Mouse (Mus musculus): ENCODE results near the gene Olfr315. TPM values are rescaled to one million over a fixed set of nuclear protein-coding genes. Genes with fewer than 3 reads are reported as not detected.
A peak's percentile ranks its signal among the peaks of the same experiment; 100 is the strongest.

The Olfr315 gene
- polyA plus RNA-seq, 1 experiment from 2014 or later: not detected

DNA sequence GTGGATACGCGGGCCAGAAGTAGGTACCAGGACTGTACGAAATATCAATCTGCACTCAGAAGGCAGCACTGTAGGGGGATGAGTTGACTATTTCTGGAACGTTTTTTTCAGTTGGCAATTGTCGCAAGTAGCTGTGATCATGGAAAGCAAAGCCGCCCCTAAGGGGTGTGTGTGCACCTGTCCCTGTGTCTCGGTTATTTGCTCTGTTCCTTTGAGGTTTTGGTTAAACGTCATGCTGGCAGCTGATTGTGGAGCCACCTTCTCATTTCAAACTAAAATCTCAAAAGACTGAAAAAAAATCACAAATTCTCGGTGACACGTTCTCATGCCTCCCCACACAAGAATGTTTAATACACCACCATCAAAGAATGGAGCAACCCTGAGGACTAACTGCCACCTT is 14.7 kb downstream of the Olfr315 start:
- no peak overlapping the region for H3K4me2 ChIP-seq (ENCODE audit: low read depth, low read length)
- H3K4me1 ChIP-seq (ENCODE audit: control insufficient read depth, insufficient read depth, low read length): peaks cover 2% of the 10 kb centered on the region; the same call in 1 of the 2 replicates
- H3K27me3 ChIP-seq (ENCODE audit: control insufficient read depth, insufficient read depth, low read length): no peaks in the 10 kb centered on the region
- H3K36me3 ChIP-seq (ENCODE audit: control insufficient read depth, insufficient read depth): no peaks in the 10 kb centered on the region
- no peak overlapping the region for H3K4me3 ChIP-seq (ENCODE audit: low read length)
- H3K27ac ChIP-seq (ENCODE audit: low read length): no peak overlapping the region
- no peaks in the 10 kb centered on the region for H3K9me3 ChIP-seq (replicated peaks; ENCODE audit: control insufficient read depth, low read length)
- H3K9ac ChIP-seq (ENCODE audit: low read length): no peak overlapping the region
- no peak for ATAC-seq (replicated peaks; ENCODE audit: extremely low read depth, insufficient read depth, low FRiP score)
- 76% methylated on average over 10 of the region's 10 CpGs for WGBS

DNA sequence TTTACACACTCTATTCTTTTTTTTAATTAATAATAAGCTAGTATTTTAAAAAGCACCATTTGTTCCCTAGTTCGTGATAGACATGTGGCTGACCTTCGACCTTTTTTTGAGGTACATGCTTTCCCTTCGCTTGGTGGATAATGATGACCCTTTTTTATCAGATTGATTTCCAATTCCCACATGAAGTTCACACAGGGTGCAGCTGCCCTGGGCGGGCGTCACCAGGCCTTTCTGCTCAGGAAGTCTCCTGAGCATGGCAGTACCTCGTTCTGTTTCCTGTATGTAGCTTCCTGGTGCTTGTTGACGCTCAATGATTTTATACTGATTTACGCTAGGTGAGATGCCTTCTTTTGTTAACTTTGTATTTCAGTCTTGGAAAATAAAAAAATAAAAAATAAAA is 15.4 kb downstream of the Olfr315 start:
- H3K4me2 ChIP-seq (ENCODE audit: low read depth, low read length): no peak overlapping the region
- H3K9ac ChIP-seq (ENCODE audit: low read length): no peak overlapping the region
- no peaks in the 10 kb centered on the region for H3K4me1 ChIP-seq (ENCODE audit: control insufficient read depth, insufficient read depth, low read length)
- ATAC-seq (replicated peaks; ENCODE audit: extremely low read depth, insufficient read depth, low FRiP score): no peak
- H3K36me3 ChIP-seq (ENCODE audit: control insufficient read depth, insufficient read depth): no peaks in the 10 kb centered on the region
- H3K4me3 ChIP-seq (ENCODE audit: low read length): no peak overlapping the region
- no peaks in the 10 kb centered on the region for H3K27me3 ChIP-seq (ENCODE audit: control insufficient read depth, insufficient read depth, low read length)
- no peak overlapping the region for H3K27ac ChIP-seq (ENCODE audit: low read length)
- WGBS: 72% methylated on average over 8 of the region's 8 CpGs
- no peaks in the 10 kb centered on the region for H3K9me3 ChIP-seq (replicated peaks; ENCODE audit: control insufficient read depth, low read length)

DNA sequence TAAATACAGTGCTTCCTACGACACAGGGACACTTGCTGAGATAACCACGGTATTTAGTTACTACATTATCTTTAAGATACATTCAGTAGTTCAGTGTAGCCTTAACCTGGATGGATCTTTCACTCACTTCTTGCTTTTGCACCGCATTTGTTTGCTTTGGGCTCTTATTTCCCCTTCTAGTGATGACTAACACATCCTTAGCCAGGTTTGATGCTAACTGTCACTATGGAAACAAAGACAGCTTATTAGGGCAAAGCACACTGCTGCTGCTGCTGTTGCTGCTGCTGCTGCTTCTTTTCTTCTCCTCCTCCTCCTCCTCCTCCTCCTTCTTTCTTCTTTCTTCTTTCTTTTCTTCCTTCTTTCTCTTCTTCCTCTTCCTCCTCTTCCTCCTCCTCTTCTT is 16.5 kb downstream of the Olfr315 start:
- Histone ChIP-seq H3K9ac (ENCODE audit: low read length) (no peak overlapping the region), H3K36me3 (ENCODE audit: control insufficient read depth, insufficient read depth) (no peaks in the 10 kb centered on the region), H3K4me1 (ENCODE audit: control insufficient read depth, insufficient read depth, low read length) (no peaks in the 10 kb centered on the region), H3K27ac (ENCODE audit: low read length) (no peak overlapping the region), H3K4me2 (ENCODE audit: low read depth, low read length) (no peak overlapping the region), H3K27me3 (ENCODE audit: control insufficient read depth, insufficient read depth, low read length) (no peaks in the 10 kb centered on the region), H3K9me3 (replicated peaks; ENCODE audit: control insufficient read depth, low read length) (no peaks in the 10 kb centered on the region), H3K4me3 (ENCODE audit: low read length) (no peak overlapping the region)
- WGBS: 29% methylated on average over 3 of the region's 3 CpGs
- ATAC-seq (replicated peaks; ENCODE audit: extremely low read depth, insufficient read depth, low FRiP score): no peak

DNA sequence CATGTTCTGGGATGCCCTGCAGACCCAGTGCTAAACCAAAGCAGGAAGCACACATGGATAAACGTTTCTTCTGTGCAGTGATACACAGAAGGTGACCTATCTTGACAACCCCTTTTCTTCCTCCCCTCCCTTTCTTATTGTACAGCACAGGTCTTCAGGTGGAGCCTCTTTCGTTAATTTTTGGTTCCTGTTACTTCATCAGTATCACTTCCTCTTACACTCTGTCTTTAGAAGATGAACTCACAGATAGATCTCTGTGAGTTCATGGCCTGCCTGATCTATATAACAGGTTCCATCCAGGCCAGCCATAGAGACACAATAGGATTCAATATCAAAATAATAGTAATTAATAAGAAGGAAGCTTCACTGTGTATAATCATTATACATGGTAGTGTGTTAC is 17.1 kb downstream of the Olfr315 start:
- no peaks in the 10 kb centered on the region for H3K9me3 ChIP-seq (replicated peaks; ENCODE audit: control insufficient read depth, low read length)
- 43% methylated on average over 2 of the region's 2 CpGs for WGBS

DNA sequence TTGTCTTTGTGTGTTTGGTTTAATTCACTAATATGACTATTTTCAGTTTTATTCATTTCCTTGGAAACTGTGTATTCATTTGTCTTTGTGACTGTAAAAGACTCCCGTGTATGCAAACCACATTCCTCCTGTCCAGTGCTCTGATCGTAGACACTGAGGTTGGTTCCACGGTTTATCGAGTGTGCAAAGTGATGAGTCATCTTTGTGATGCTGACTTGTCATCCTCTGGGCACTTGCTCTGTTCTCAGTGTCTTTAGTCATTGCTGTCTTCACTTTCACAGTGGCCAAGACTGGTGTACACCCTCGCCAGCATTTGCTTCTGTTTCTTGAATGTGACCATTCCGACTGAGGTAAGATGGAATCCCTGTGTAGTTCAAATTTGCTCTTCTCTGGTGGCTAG is 17.7 kb downstream of the Olfr315 start:
- H3K4me2 ChIP-seq (ENCODE audit: low read depth, low read length): no peak overlapping the region
- H3K9ac ChIP-seq (ENCODE audit: low read length): no peak overlapping the region
- no peak for ATAC-seq (replicated peaks; ENCODE audit: extremely low read depth, insufficient read depth, low FRiP score)
- H3K27me3 ChIP-seq (ENCODE audit: control insufficient read depth, insufficient read depth, low read length): no peaks in the 10 kb centered on the region
- no peak overlapping the region for H3K27ac ChIP-seq (ENCODE audit: low read length)
- H3K4me3 ChIP-seq (ENCODE audit: low read length): no peak overlapping the region
- no peaks in the 10 kb centered on the region for H3K36me3 ChIP-seq (ENCODE audit: control insufficient read depth, insufficient read depth)
- H3K4me1 ChIP-seq (ENCODE audit: control insufficient read depth, insufficient read depth, low read length): no peaks in the 10 kb centered on the region
- 56% methylated on average over 6 of the region's 6 CpGs for WGBS
- H3K9me3 ChIP-seq (replicated peaks; ENCODE audit: control insufficient read depth, low read length): no peaks in the 10 kb centered on the region

More for the DNA sequence above, 17.1 kb downstream of the Olfr315 start:
- Histone ChIP-seq H3K4me1 (ENCODE audit: control insufficient read depth, insufficient read depth, low read length) (no peaks in the 10 kb centered on the region), H3K4me2 (ENCODE audit: low read depth, low read length) (no peak overlapping the region), H3K4me3 (ENCODE audit: low read length) (no peak overlapping the region), H3K27ac (ENCODE audit: low read length) (no peak overlapping the region), H3K36me3 (ENCODE audit: control insufficient read depth, insufficient read depth) (no peaks in the 10 kb centered on the region), H3K9ac (ENCODE audit: low read length) (no peak overlapping the region), H3K27me3 (ENCODE audit: control insufficient read depth, insufficient read depth, low read length) (no peaks in the 10 kb centered on the region)
- ATAC-seq (replicated peaks; ENCODE audit: extremely low read depth, insufficient read depth, low FRiP score): no peak

DNA sequence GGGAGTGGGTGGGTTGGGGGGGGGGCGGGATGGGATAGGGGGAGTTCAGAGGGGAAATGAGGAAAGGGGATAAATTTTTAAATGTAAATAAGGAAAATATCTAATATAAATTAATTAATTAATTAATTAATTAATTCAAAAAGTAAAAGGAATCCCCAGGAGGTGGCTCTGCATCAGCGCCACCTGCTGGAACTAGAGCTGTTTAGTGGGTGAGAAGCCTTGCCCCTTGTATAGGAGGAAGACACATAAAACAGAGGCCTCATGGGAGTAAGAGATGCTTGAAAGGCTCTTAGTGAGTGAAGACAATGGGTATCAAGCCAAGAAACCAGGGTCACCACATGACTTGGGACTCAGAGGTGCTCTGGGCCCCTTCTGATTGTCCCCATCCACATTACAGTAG is 22.9 kb downstream of the Olfr315 start:
- Histone ChIP-seq H3K4me1 (ENCODE audit: control insufficient read depth, insufficient read depth, low read length) (no peaks in the 10 kb centered on the region), H3K36me3 (ENCODE audit: control insufficient read depth, insufficient read depth) (no peaks in the 10 kb centered on the region), H3K27me3 (ENCODE audit: control insufficient read depth, insufficient read depth, low read length) (no peaks in the 10 kb centered on the region), H3K9me3 (replicated peaks; ENCODE audit: control insufficient read depth, low read length) (no peaks in the 10 kb centered on the region), H3K4me2 (ENCODE audit: low read depth, low read length) (no peak overlapping the region), H3K27ac (ENCODE audit: low read length) (no peak overlapping the region), H3K9ac (ENCODE audit: low read length) (no peak overlapping the region), H3K4me3 (ENCODE audit: low read length) (no peak overlapping the region)
- ATAC-seq (replicated peaks; ENCODE audit: extremely low read depth, insufficient read depth, low FRiP score): no peak
- 77% methylated on average over 2 of the region's 2 CpGs for WGBS

DNA sequence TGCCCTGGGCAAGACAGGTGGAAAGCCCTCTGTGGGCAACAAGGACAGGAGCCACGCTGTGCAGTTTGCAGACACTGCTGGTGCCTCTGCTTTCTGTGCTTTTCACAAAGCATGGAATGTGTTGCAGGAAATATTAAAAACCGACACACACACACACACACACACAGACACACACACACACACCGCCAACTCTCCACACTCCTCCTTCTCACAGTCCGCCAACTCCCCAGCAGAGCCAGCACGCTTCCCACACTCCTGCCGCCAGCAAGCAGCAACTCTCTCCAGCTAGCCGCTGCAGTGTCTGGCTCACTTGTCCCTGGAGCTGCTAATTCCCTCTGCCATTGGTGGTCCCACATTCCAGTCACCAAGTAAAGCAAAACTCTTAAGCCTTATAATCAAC is 23.9 kb downstream of the Olfr315 start:
- Histone ChIP-seq H3K4me3 (ENCODE audit: low read length) (no peak overlapping the region), H3K4me2 (ENCODE audit: low read depth, low read length) (no peak overlapping the region), H3K27me3 (ENCODE audit: control insufficient read depth, insufficient read depth, low read length) (no peaks in the 10 kb centered on the region), H3K9ac (ENCODE audit: low read length) (no peak overlapping the region), H3K9me3 (replicated peaks; ENCODE audit: control insufficient read depth, low read length) (no peaks in the 10 kb centered on the region), H3K4me1 (ENCODE audit: control insufficient read depth, insufficient read depth, low read length) (peaks cover 4% of the 10 kb centered on the region; the same call in 1 of the 2 replicates), H3K36me3 (ENCODE audit: control insufficient read depth, insufficient read depth) (no peaks in the 10 kb centered on the region), H3K27ac (ENCODE audit: low read length) (no peak overlapping the region)
- 64% methylated on average over 7 of the region's 7 CpGs for WGBS
- no peak for ATAC-seq (replicated peaks; ENCODE audit: extremely low read depth, insufficient read depth, low FRiP score)

DNA sequence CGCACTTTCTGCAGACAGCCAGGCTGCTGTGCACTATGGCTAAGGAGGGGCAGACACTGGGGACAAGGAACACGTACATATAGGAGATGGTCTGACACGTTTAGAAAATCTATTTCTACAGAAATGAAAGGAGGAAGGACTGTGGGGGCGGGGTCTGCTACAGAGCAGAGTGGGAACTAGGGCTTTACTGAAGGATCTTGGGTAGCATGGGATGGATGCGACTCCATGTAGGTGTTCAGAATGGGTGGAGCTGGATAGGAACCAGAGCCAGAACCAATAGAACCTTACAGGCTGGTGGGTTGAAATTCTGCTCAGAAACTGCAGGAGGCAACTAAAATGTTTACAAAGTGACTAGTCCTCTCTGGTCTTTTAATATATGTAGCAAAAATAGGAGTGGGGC is 26.8 kb downstream of the Olfr315 start:
- Histone ChIP-seq H3K27me3 (ENCODE audit: control insufficient read depth, insufficient read depth, low read length) (no peaks in the 10 kb centered on the region), H3K4me1 (ENCODE audit: control insufficient read depth, insufficient read depth, low read length) (peaks cover 9% of the 10 kb centered on the region), H3K36me3 (ENCODE audit: control insufficient read depth, insufficient read depth) (no peaks in the 10 kb centered on the region), H3K4me2 (ENCODE audit: low read depth, low read length) (no peak overlapping the region), H3K4me3 (ENCODE audit: low read length) (no peak overlapping the region), H3K27ac (ENCODE audit: low read length) (no peak overlapping the region), H3K9me3 (replicated peaks; ENCODE audit: control insufficient read depth, low read length) (no peaks in the 10 kb centered on the region), H3K9ac (ENCODE audit: low read length) (no peak overlapping the region)
- no peak for ATAC-seq (replicated peaks; ENCODE audit: extremely low read depth, insufficient read depth, low FRiP score)
- WGBS: 70% methylated on average over 5 of the region's 5 CpGs

DNA sequence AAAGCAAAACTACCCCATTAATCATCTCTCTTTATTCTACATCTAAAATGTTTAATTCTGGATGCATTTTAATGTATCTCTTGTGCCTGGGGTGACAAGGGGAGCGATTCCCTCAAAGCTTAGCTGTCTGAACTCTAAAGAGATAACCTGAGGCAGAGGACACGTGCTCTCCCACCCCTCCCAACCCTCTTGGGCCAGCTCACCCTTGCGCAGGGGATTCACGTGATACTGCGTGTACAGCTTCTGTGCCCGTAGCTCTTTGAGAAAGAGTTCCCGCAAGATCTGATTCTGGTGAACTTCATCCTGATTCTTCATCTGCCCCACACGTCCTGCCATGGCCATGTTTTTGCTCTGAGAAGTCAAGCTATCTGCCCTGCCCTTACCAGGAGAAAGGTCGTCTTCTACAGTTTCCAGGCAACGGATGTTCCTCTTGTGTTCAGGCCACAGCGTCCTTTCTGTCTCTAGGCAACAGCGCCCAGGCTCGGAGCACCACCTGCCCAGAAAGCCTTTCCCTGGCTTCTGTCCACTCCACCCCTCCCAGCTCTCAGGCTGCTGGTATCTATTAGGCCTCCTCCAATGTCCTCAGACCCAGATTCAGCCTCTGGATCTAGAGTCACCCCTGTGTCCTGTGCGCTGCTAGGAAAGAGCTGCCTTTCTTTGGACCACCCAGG is 28.7 kb downstream of the Olfr315 start, which contains the start of gene Fam183b:
Gene Fam183b (minus strand): TSS at position 403 of the 671 bp plus-strand sequence.
- Histone ChIP-seq H3K4me2 (ENCODE audit: low read depth, low read length) (peak within 1 kb of the TSS; percentile 30), H3K9ac (ENCODE audit: low read length) (no peak within 1 kb of the TSS), H3K27ac (ENCODE audit: low read length) (no peak within 1 kb of the TSS), H3K4me1 (ENCODE audit: control insufficient read depth, insufficient read depth, low read length) (peaks cover 9% of the 10 kb centered on the region), H3K9me3 (replicated peaks; ENCODE audit: control insufficient read depth, low read length) (no peaks in the 10 kb centered on the region), H3K36me3 (ENCODE audit: control insufficient read depth, insufficient read depth) (no peaks in the 10 kb centered on the region), H3K27me3 (ENCODE audit: control insufficient read depth, insufficient read depth, low read length) (no peaks in the 10 kb centered on the region), H3K4me3 (ENCODE audit: low read length) (peak within 1 kb of the TSS; percentile 2; the same call in 1 of the 2 replicates)
- 34% methylated on average over 14 of the region's 14 CpGs for WGBS
- peak; percentile 73 for ATAC-seq (replicated peaks; ENCODE audit: extremely low read depth, insufficient read depth, low FRiP score)

All from heart, embryonic 16.5 days (tissue).